Mouse (Mus musculus): Measurements from ENCODE around the gene Aak1. TPM values are rescaled to one million over a fixed set of nuclear protein-coding genes. Genes with fewer than 3 reads are reported as not detected.
A peak's percentile ranks its signal among the peaks of the same experiment; 100 is the strongest.

The Aak1 gene
- polyA plus RNA-seq, 1 experiment = 21.5 TPM

- Histone ChIP-seq H3K4me1 (ENCODE audit: control insufficient read depth, insufficient read depth, insufficient read length) (peaks cover 3% of the 10 kb centered on the region; the same call in 1 of the 2 replicates), H3K27ac (ENCODE audit: insufficient read depth, low read length) (no peak overlapping the region), H3K4me3 (ENCODE audit: extremely low read depth, insufficient read depth, insufficient read length) (no peak overlapping the region), H3K36me3 (ENCODE audit: control insufficient read depth, insufficient read depth, low read length) (no peaks in the 10 kb centered on the region), H3K27me3 (ENCODE audit: control insufficient read depth, insufficient read depth, low read length) (no peaks in the 10 kb centered on the region)
- 26% methylated on average over 9 of the region's 9 CpGs for WGBS
- no peak for DNase-seq (ENCODE audit: low read depth in 1 of 2, low spot score in 2 of 2)
- TF ChIP-seq POLR2A (IDR thresholded peaks at IDR 0.05; ENCODE audit: low read depth, low read length) = no peak
- TF ChIP-seq CTCF (IDR thresholded peaks at IDR 0.05; ENCODE audit: extremely low read depth, insufficient read depth, insufficient read length, insufficient replicate concordance) = no peak
These were observed 26.3 kb upstream of the Aak1 start for GRCm38 (mm10) chr6:86823051-86823431.

- peaks cover 3% of the 10 kb centered on the region; the same call in 1 of the 2 replicates for H3K4me1 ChIP-seq (ENCODE audit: control insufficient read depth, insufficient read depth, insufficient read length)
- H3K27ac ChIP-seq (ENCODE audit: insufficient read depth, low read length) = no peak overlapping the region
- no peak for DNase-seq (ENCODE audit: low read depth in 1 of 2, low spot score in 2 of 2)
- TF ChIP-seq POLR2A (IDR thresholded peaks at IDR 0.05; ENCODE audit: low read depth, low read length) (no peak), CTCF (IDR thresholded peaks at IDR 0.05; ENCODE audit: extremely low read depth, insufficient read depth, insufficient read length, insufficient replicate concordance) (no peak)
- no peaks in the 10 kb centered on the region for H3K36me3 ChIP-seq (ENCODE audit: control insufficient read depth, insufficient read depth, low read length)
- no peak overlapping the region for H3K4me3 ChIP-seq (ENCODE audit: extremely low read depth, insufficient read depth, insufficient read length)
- H3K27me3 ChIP-seq (ENCODE audit: control insufficient read depth, insufficient read depth, low read length) = no peaks in the 10 kb centered on the region
- WGBS = 15% methylated on average over 10 of the region's 10 CpGs
These were observed 25.5 kb upstream of the Aak1 start for GRCm38 (mm10) chr6:86823824-86824223.

GRCm38 (mm10) chr6:86824401-86824800, 24.9 kb upstream of the Aak1 start:
- Histone ChIP-seq H3K4me1 (ENCODE audit: control insufficient read depth, insufficient read depth, insufficient read length) (peaks cover 3% of the 10 kb centered on the region; the same call in 1 of the 2 replicates), H3K27me3 (ENCODE audit: control insufficient read depth, insufficient read depth, low read length) (no peaks in the 10 kb centered on the region), H3K4me3 (ENCODE audit: extremely low read depth, insufficient read depth, insufficient read length) (no peak overlapping the region), H3K27ac (ENCODE audit: insufficient read depth, low read length) (no peak overlapping the region), H3K36me3 (ENCODE audit: control insufficient read depth, insufficient read depth, low read length) (no peaks in the 10 kb centered on the region)
- no peak for DNase-seq (ENCODE audit: low read depth in 1 of 2, low spot score in 2 of 2)
- TF ChIP-seq CTCF (IDR thresholded peaks at IDR 0.05; ENCODE audit: extremely low read depth, insufficient read depth, insufficient read length, insufficient replicate concordance) = no peak
- no peak for TF ChIP-seq POLR2A (IDR thresholded peaks at IDR 0.05; ENCODE audit: low read depth, low read length)
- WGBS = 78% methylated on average over 7 of the region's 7 CpGs

- no peak overlapping the region for H3K4me3 ChIP-seq (ENCODE audit: extremely low read depth, insufficient read depth, insufficient read length)
These were observed 21.9 kb upstream of the Aak1 start for GRCm38 (mm10) chr6:86827432-86827831.

GRCm38 (mm10) chr6:86829768-86830167, 19.5 kb upstream of the Aak1 start:
- Histone ChIP-seq H3K27me3 (ENCODE audit: control insufficient read depth, insufficient read depth, low read length) (no peaks in the 10 kb centered on the region), H3K27ac (ENCODE audit: insufficient read depth, low read length) (no peak overlapping the region), H3K36me3 (ENCODE audit: control insufficient read depth, insufficient read depth, low read length) (no peaks in the 10 kb centered on the region), H3K4me3 (ENCODE audit: extremely low read depth, insufficient read depth, insufficient read length) (no peak overlapping the region), H3K4me1 (ENCODE audit: control insufficient read depth, insufficient read depth, insufficient read length) (no peaks in the 10 kb centered on the region)
- DNase-seq (ENCODE audit: low read depth in 1 of 2, low spot score in 2 of 2) = no peak
- 46% methylated on average over 6 of the region's 6 CpGs for WGBS
- no peak for TF ChIP-seq POLR2A (IDR thresholded peaks at IDR 0.05; ENCODE audit: low read depth, low read length)
- no peak for TF ChIP-seq CTCF (IDR thresholded peaks at IDR 0.05; ENCODE audit: extremely low read depth, insufficient read depth, insufficient read length, insufficient replicate concordance)

More at GRCm38 (mm10) chr6:86827432-86827831, 21.9 kb upstream of the Aak1 start:
- Histone ChIP-seq H3K4me1 (ENCODE audit: control insufficient read depth, insufficient read depth, insufficient read length) (peaks cover under 1% of the 10 kb centered on the region; the same call in 1 of the 2 replicates), H3K36me3 (ENCODE audit: control insufficient read depth, insufficient read depth, low read length) (no peaks in the 10 kb centered on the region), H3K27ac (ENCODE audit: insufficient read depth, low read length) (no peak overlapping the region), H3K27me3 (ENCODE audit: control insufficient read depth, insufficient read depth, low read length) (no peaks in the 10 kb centered on the region)
- TF ChIP-seq CTCF (IDR thresholded peaks at IDR 0.05; ENCODE audit: extremely low read depth, insufficient read depth, insufficient read length, insufficient replicate concordance) (peak; percentile 29; the same call in 1 of the 2 replicates), POLR2A (IDR thresholded peaks at IDR 0.05; ENCODE audit: low read depth, low read length) (no peak)
- DNase-seq (ENCODE audit: low read depth in 1 of 2, low spot score in 2 of 2) = peak in 1 of 2 experiments; percentile 20
- 92% methylated on average over 2 of the region's 2 CpGs for WGBS

GRCm38 (mm10) chr6:86830738-86831500, 18.4 kb upstream of the Aak1 start:
- no peak for DNase-seq (ENCODE audit: low read depth in 1 of 2, low spot score in 2 of 2)
- no peak for TF ChIP-seq CTCF (IDR thresholded peaks at IDR 0.05; ENCODE audit: extremely low read depth, insufficient read depth, insufficient read length, insufficient replicate concordance)
- TF ChIP-seq POLR2A (IDR thresholded peaks at IDR 0.05; ENCODE audit: low read depth, low read length) = no peak

More at GRCm38 (mm10) chr6:86830738-86831500, 18.4 kb upstream of the Aak1 start:
- Histone ChIP-seq H3K4me3 (ENCODE audit: extremely low read depth, insufficient read depth, insufficient read length) (no peak overlapping the region), H3K36me3 (ENCODE audit: control insufficient read depth, insufficient read depth, low read length) (no peaks in the 10 kb centered on the region), H3K4me1 (ENCODE audit: control insufficient read depth, insufficient read depth, insufficient read length) (no peaks in the 10 kb centered on the region), H3K27ac (ENCODE audit: insufficient read depth, low read length) (0 out of 2 replicates have a peak overlapping the region, but pooled peaks have one; percentile 18), H3K27me3 (ENCODE audit: control insufficient read depth, insufficient read depth, low read length) (no peaks in the 10 kb centered on the region)
- WGBS = 85% methylated on average over 10 of the region's 10 CpGs
